Mouse (Mus musculus) myocyte (in vitro differentiated cells): ENCODE measurements around the gene Trpt1.

Experiments used
- CEBPB ChIP-seq: IDR thresholded peaks from 2 replicates; pipeline ENCODE4 v1.6.1; 2011; ENCODE audit warnings: mild to moderate bottlenecking, moderate library complexity; ENCODE audit not compliant: poor library complexity, insufficient read depth, severe bottlenecking
- MAX ChIP-seq: IDR thresholded peaks from one replicate; pipeline ENCODE4 v1.6.1; 2011; ENCODE audit warnings: low read depth, mild to moderate bottlenecking, control low read depth
- MYOG ChIP-seq, 3 experiments: IDR thresholded peaks; one replicate each; pipeline ENCODE4 v1.6.1; 2011; ENCODE audit warnings: control low read depth in 2 of 3, low read depth in 2 of 3, mild to moderate bottlenecking in 2 of 3; ENCODE audit not compliant: insufficient read length in 2 of 3, control insufficient read depth in 1 of 3, insufficient read depth in 1 of 3
- POLR2A ChIP-seq: IDR thresholded peaks from one replicate; pipeline ENCODE4 v1.6.1; 2011; ENCODE audit warnings: low read depth, mild to moderate bottlenecking, control low read depth, moderate library complexity; ENCODE audit not compliant: insufficient read length
- POLR2AphosphoS2 ChIP-seq: IDR thresholded peaks from one replicate; pipeline ENCODE4 v1.6.1; 2011; ENCODE audit warnings: low read depth, control low read depth; ENCODE audit not compliant: insufficient read length
- SRF ChIP-seq: IDR thresholded peaks from one replicate; pipeline ENCODE4 v1.6.1; 2011; ENCODE audit warnings: low read depth; ENCODE audit not compliant: control insufficient read depth, insufficient read length
- TCF3 ChIP-seq: IDR thresholded peaks from one replicate; pipeline ENCODE4 v1.6.1; 2011; ENCODE audit warnings: low read depth, control low read depth; ENCODE audit not compliant: insufficient read length
- USF1 ChIP-seq: IDR thresholded peaks from one replicate; pipeline ENCODE4 v1.6.1; 2011; ENCODE audit warnings: low read depth, mild to moderate bottlenecking, control low read depth, moderate library complexity

DNA sequence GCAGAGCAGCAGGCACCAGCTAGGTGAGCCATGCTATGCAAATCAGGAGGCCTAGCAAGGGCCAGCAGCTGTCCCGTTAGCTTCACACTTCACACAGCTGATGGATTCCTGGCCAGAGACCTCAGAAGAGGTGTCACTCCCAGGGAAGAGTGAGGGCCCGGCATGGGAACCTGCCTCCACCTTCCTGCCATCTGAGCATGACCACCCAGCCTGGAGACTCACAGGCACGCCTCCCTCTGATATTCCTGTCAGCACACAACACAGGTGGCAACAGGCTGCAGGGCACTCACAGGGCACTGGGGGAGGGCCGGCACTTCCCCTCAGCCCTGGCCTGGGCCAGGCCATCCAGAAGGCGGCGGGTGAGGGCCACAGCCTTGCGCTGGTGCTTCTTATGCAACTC is 40.5 kb upstream of the Trpt1 start:
- TF ChIP-seq CEBPB (no peak), SRF (no peak), TCF3 (no peak), POLR2A (no peak), MYOG (IDR thresholded peaks at IDR 0.05; ENCODE audit: control insufficient read depth in 1 of 3, insufficient read depth in 1 of 3, insufficient read length in 2 of 3, low read depth in 2 of 3) (no peak), USF1 (no peak), MAX (no peak), POLR2AphosphoS2 (no peak)
